Mouse (Mus musculus) common myeloid progenitor, adult 5-6 weeks (primary cell): ENCODE measurements around the gene Pias1. TPM values are rescaled to one million over a fixed set of nuclear protein-coding genes. Genes with fewer than 3 reads are reported as not detected.
"Not testable (repeated sequence)": the region's sequence is repeated elsewhere in the genome, so short reads cannot be mapped to it uniquely, and the experiment has no call there.

Source experiments
- ATAC-seq: replicated peaks from 2 replicates; pipeline ENCODE4 v1.8.0; 2016; ENCODE audit warnings: low read depth, mild to moderate bottlenecking, moderate TSS enrichment, inconsistent platforms; ENCODE audit not compliant: poor library complexity, severe bottlenecking
- total RNA-seq: library from RNA; stranded (forward); fragments of 200-1000, 187-1606 nt; gene quantifications from 2 replicates; pipeline ENCODE4 v1.2.3, GENCODE M21; 2017

The Pias1 gene
- total RNA-seq, 1 experiment from 2014 or later, result 49.8 TPM

GRCm38 (mm10) chr9:62860102-62860501 is 127.6 kb downstream of the Pias1 start:
- ATAC-seq, result not testable (repeated sequence)

GRCm38 (mm10) chr9:62858266-62859019 is 129.3 kb downstream of the Pias1 start:
- ATAC-seq, result no peak

GRCm38 (mm10) chr9:62857719-62858261 is 129.9 kb downstream of the Pias1 start, which contains the start of gene Calml4:
Gene Calml4, plus strand, starts transcription at chr9:62858080.
- peak; percentile 56 for ATAC-seq

GRCm38 (mm10) chr9:62857216-62857615 is 130.5 kb downstream of the Pias1 start:
- ATAC-seq, result no peak

- no peak for ATAC-seq
Observed at GRCm38 (mm10) chr9:62854483-62854882, 133.2 kb downstream of the Pias1 start.

- ATAC-seq, result no peak
Observed at GRCm38 (mm10) chr9:62851571-62851970, 136.2 kb downstream of the Pias1 start.

GRCm38 (mm10) chr9:62848641-62849040 is 139.1 kb downstream of the Pias1 start:
- no peak for ATAC-seq

GRCm38 (mm10) chr9:62847694-62848093 is 140.0 kb downstream of the Pias1 start:
- ATAC-seq, result peak; percentile 98

GRCm38 (mm10) chr9:62844461-62844860 is 143.3 kb downstream of the Pias1 start:
- no peak for ATAC-seq

GRCm38 (mm10) chr9:62843356-62844024 is 144.2 kb downstream of the Pias1 start:
- no peak for ATAC-seq

GRCm38 (mm10) chr9:62839172-62839770 is 148.5 kb downstream of the Pias1 start:
- 0 out of 2 replicates have a peak, but pooled peaks have one; percentile 15 for ATAC-seq

- peak; percentile 97 for ATAC-seq
Observed at GRCm38 (mm10) chr9:62838506-62839171, 149.1 kb downstream of the Pias1 start, which contains the start of gene Cln6. Gene Cln6, plus strand, starts transcription at chr9:62838785.

GRCm38 (mm10) chr9:62838146-62838505 is 149.6 kb downstream of the Pias1 start:
- ATAC-seq, result peak; percentile 3; the same call in 1 of the 2 replicates

- ATAC-seq, result no peak
Observed at GRCm38 (mm10) chr9:62837611-62838010, 150.1 kb downstream of the Pias1 start.

GRCm38 (mm10) chr9:62835705-62836446 is 151.8 kb downstream of the Pias1 start:
- ATAC-seq, result no peak

GRCm38 (mm10) chr9:62834906-62835305 is 152.8 kb downstream of the Pias1 start:
- no peak for ATAC-seq

GRCm38 (mm10) chr9:62829877-62830276 is 157.8 kb downstream of the Pias1 start:
- no peak for ATAC-seq

- peak; percentile 97 for ATAC-seq
Observed at GRCm38 (mm10) chr9:62828662-62829086, 159.1 kb downstream of the Pias1 start.
